In genomic region chr5:37198011-37198688, GRCm38 (mm10) we compare ENCODE assay signal across 10 mouse cellular contexts. TPM values are rescaled to one million over a fixed set of nuclear protein-coding genes. Genes with fewer than 3 reads are reported as not detected.
A peak's percentile ranks its signal among the peaks of the same experiment; 100 is the strongest.
DNase-seq lines count a peak whose midpoint lies in the region; ATAC-seq and TF ChIP-seq lines count a peak whose summit lies in the region.
"Had no signal": no experiment of that assay in that cellular context is flagged by ENCODE, and none has a peak within 500 bp of the region (broad histone marks: within the 10 kb centered on the region; RNA-seq: fewer than 3 reads in every experiment).

No protein-coding gene starts in this region.

- no peak overlapping the region for H3K4me2 ChIP-seq in heart, embryonic 16.5 days (ENCODE audit: low read depth, low read length)
- no peak overlapping the region for H3K4me2 ChIP-seq in forebrain, embryonic 16.5 days (ENCODE audit: low read length)
- H3K4me2 ChIP-seq: embryonic facial prominence, embryonic 15.5 days had no signal

- H3K9me3 ChIP-seq in heart, embryonic 16.5 days (replicated peaks; ENCODE audit: control insufficient read depth, low read length): no peaks in the 10 kb centered on the region
- H3K9me3 ChIP-seq in forebrain, embryonic 16.5 days (ENCODE audit: control insufficient read depth, low read length): no peaks in the 10 kb centered on the region
- H3K9me3 ChIP-seq: embryonic facial prominence, embryonic 15.5 days had no signal

- H3K4me3 ChIP-seq in heart, embryonic 16.5 days (ENCODE audit: low read length): no peak overlapping the region
- no peak overlapping the region for H3K4me3 ChIP-seq in forebrain, embryonic 16.5 days (replicated peaks; ENCODE audit: low read length)
- H3K4me3 ChIP-seq in left cerebral cortex, adult 2 months: no peak overlapping the region
- H3K4me3 ChIP-seq: embryonic facial prominence, embryonic 15.5 days had no signal

- ATAC-seq in heart, embryonic 16.5 days (replicated peaks; ENCODE audit: extremely low read depth, insufficient read depth, low FRiP score): peak; percentile 68
- peak; percentile 39 for ATAC-seq in forebrain, embryonic 16.5 days

- DNase-seq in heart, adult 9 months (ENCODE audit: low spot score in 2 of 2): no peak
- DNase-seq in adipocyte (ENCODE audit: low spot score): peak; percentile 37
- peak; percentile 79 for DNase-seq in mesoderm, embryonic 11.5 days (ENCODE audit: low read depth, low spot score)
- DNase-seq in right cerebral cortex, postnatal 25 days: no peak
- DNase-seq in left cerebral cortex, adult 2 months (ENCODE audit: extremely low spot score in 1 of 2, low spot score in 2 of 2): no peak
- no peak for DNase-seq in urinary bladder, postnatal 25 days (ENCODE audit: low spot score)

- H3K4me1 ChIP-seq in heart, embryonic 16.5 days (ENCODE audit: control insufficient read depth, insufficient read depth, low read length): peaks cover 14% of the 10 kb centered on the region
- H3K4me1 ChIP-seq in forebrain, embryonic 16.5 days (replicated peaks; ENCODE audit: control insufficient read depth, insufficient read depth, low read length): peaks cover 15% of the 10 kb centered on the region

- 16% methylated on average over 2 of the region's 2 CpGs for whole genome bisulfite sequencing in heart, embryonic 16.5 days
- 9% methylated on average over 2 of the region's 2 CpGs for WGBS in forebrain, embryonic 16.5 days

- H3K36me3 ChIP-seq in heart, embryonic 16.5 days (ENCODE audit: control insufficient read depth, insufficient read depth): no peaks in the 10 kb centered on the region
- no peaks in the 10 kb centered on the region for H3K36me3 ChIP-seq in forebrain, embryonic 16.5 days (ENCODE audit: control insufficient read depth, insufficient read depth)
- H3K36me3 ChIP-seq: embryonic facial prominence, embryonic 15.5 days had no signal

- TF ChIP-seq CTCF in left cerebral cortex, adult 2 months (IDR thresholded peaks at IDR 0.05): no peak

- no peak overlapping the region for H3K9ac ChIP-seq in heart, embryonic 16.5 days (ENCODE audit: low read length)
- no peak overlapping the region for H3K9ac ChIP-seq in forebrain, embryonic 16.5 days (replicated peaks; ENCODE audit: low read depth, low read length)
- H3K9ac ChIP-seq: embryonic facial prominence, embryonic 15.5 days had no signal

- intact Hi-C loops in left cerebral cortex, adult 2 months (cut with DNase I): no loop called here

- H3K27ac ChIP-seq in heart, embryonic 16.5 days (ENCODE audit: low read length): no peak overlapping the region
- peak overlapping the region; percentile 49; the same call in 1 of the 2 replicates for H3K27ac ChIP-seq in forebrain, embryonic 16.5 days (ENCODE audit: low read length)
- no peak overlapping the region for H3K27ac ChIP-seq in left cerebral cortex, adult 2 months
- H3K27ac ChIP-seq: embryonic facial prominence, embryonic 15.5 days had no signal

- H3K27me3 ChIP-seq in heart, embryonic 16.5 days (ENCODE audit: control insufficient read depth, insufficient read depth, low read length): peaks cover 3% of the 10 kb centered on the region; the same call in 1 of the 2 replicates
- H3K27me3 ChIP-seq in forebrain, embryonic 16.5 days (replicated peaks; ENCODE audit: control insufficient read depth, insufficient read depth, low read length): no peaks in the 10 kb centered on the region
- H3K27me3 ChIP-seq: embryonic facial prominence, embryonic 15.5 days had no signal

RNA-seq across cellular contexts. Expression of gene Crmp1, which starts 43.6 kb away (rescaled TPM):
- 6.7 and 8.5 TPM in 2 replicates for polyA plus RNA-seq in heart, embryonic 16.5 days (2015; fragmentation: Nextera tagmentation; extraction: Ambion mirVana)
- polyA plus RNA-seq in forebrain, embryonic 16.5 days (2015; fragmentation: Nextera tagmentation; extraction: Ambion mirVana): 915 and 954 TPM in 2 replicates
- 100 to 1,000 TPM; 186 to 190 TPM for total RNA-seq in left cerebral cortex, adult 2 months (2021)
- total RNA-seq: liver, adult 2 months had no signal
- polyA plus RNA-seq: liver, adult 2 months had no signal

Comparison
In these comparisons a context has a peak if more than half of its experiments do, and no peak if none do; other contexts are left out.
1. DNase-seq: peak in adipocyte (single experiment) and mesoderm, embryonic 11.5 days (single experiment); none in heart, adult 9 months (0 of 2), right cerebral cortex, postnatal 25 days (single experiment), left cerebral cortex, adult 2 months (0 of 2) and urinary bladder, postnatal 25 days (single experiment).
2. RNA of gene Crmp1, which starts 43.6 kb away (polyA plus RNA-seq): 915 to 954 TPM in forebrain, embryonic 16.5 days; 6.7 to 8.5 TPM in heart, embryonic 16.5 days; every median in the first group is over 10 times any median in the second.